Mouse (Mus musculus) liver, postnatal 0 days (tissue): ENCODE data around the gene Dock4.

ENCODE experiments used
- CTCF ChIP-seq: sonication (generic); IDR thresholded peaks from 2 replicates; pipeline ENCODE4 v1.5.1; 2016; ENCODE audit warnings: antibody characterized with exemption, low read depth
- EP300 ChIP-seq: IDR thresholded peaks from 2 replicates; pipeline ENCODE4 v1.6.1; 2016; ENCODE audit warnings: antibody characterized with exemption, low read depth, mild to moderate bottlenecking

GRCm38 (mm10) chr12:40580351-40580750 is 134.6 kb downstream of the Dock4 start:
- TF ChIP-seq CTCF (no peak), EP300 (no peak)
